Mouse (Mus musculus): ENCODE data around the gene Duox2. TPM values are rescaled to one million over a fixed set of nuclear protein-coding genes. Genes with fewer than 3 reads are reported as not detected.

Gene Duox2
- polyA plus RNA-seq, 1 experiment from 2014 or later, result 0.01 TPM

GRCm38 (mm10) chr2:122237891-122238470 lies 60.3 kb downstream of the Duox2 start:
- TF ChIP-seq CTCF (IDR thresholded peaks at IDR 0.05), result no peak
- DNase-seq (ENCODE audit: low read depth, low spot score) (no peak), ATAC-seq (peak; percentile 54)
- POLR2A ChIA-PET, result no interaction called here
- in situ Hi-C loops (cut with MboI; ENCODE audit: low pct_unique_long_range_greater_than_20kb), result no loop called here
- CTCF ChIA-PET, result interaction anchor here (1.4 kb wide), 1 partner anchor 14 kb away, joined by 3 read pairs; no protein-coding TSS in a partner anchor
- no peaks in the 10 kb centered on the region for H3K27me3 ChIP-seq

DNA sequence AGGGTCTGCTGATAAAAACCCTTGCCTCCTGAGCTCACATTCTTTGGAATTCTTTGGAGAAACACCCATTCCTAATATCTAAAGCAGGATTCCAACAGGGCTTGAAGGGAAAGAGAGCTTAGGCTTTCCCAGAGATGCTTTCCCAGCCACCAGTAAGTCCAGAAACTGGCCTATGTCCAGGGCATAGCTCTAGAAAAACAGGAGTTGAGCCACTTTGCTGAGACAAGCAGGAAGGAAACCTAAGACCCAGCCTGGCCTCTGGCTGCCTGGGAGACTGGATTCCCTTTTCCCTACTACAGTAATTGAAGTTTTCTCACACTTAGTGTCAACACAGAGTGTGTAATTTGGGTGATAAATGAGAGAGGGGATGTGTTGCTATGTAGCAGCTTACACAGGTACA lies 61.9 kb downstream of the Duox2 start:
- ChIA-PET POLR2A (no interaction called here), CTCF (interaction anchor here (0.8 kb wide), 1 partner anchor 69 kb away, joined by 3 read pairs; no protein-coding TSS in a partner anchor)
- DNase-seq (ENCODE audit: low read depth, low spot score), result no peak
- TF ChIP-seq CTCF (IDR thresholded peaks at IDR 0.05), result no peak
- in situ Hi-C loops (cut with MboI; ENCODE audit: low pct_unique_long_range_greater_than_20kb), result no loop called here
- no peaks in the 10 kb centered on the region for H3K27me3 ChIP-seq
- no peak for ATAC-seq

DNA sequence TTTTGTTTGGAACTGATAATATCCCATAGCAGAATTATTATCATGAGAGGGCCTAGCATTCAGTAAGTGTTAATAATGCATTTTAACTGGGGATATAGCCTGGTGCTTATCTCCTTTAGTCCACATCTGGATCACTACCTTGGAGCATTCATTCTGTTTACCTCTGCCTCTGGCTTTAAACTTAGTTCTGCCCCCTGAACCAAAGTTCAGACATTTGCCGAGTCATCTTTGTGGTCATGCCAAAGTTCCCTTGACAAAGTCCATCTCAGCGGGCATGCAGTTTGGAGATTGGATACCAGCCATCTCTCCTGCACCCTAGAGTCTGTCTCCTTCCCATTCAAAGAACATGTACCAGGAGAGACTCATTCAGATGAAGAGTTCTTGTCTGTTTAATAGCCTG lies 62.8 kb downstream of the Duox2 start:
- ChIA-PET POLR2A (no interaction called here), CTCF (interaction anchor here (0.6 kb wide), 1 partner anchor 40 kb away, joined by 3 read pairs; no protein-coding TSS in a partner anchor)
- in situ Hi-C loops (cut with MboI; ENCODE audit: low pct_unique_long_range_greater_than_20kb), result no loop called here
- no peak for TF ChIP-seq CTCF (IDR thresholded peaks at IDR 0.05)
- DNase-seq (ENCODE audit: low read depth, low spot score) (no peak), ATAC-seq (no peak)
- H3K27me3 ChIP-seq, result no peaks in the 10 kb centered on the region

GRCm38 (mm10) chr2:122234611-122235288 lies 63.5 kb downstream of the Duox2 start, which contains the start of gene Sord:
Sord (plus strand) TSS chr2:122234749.
- DNase-seq (ENCODE audit: low read depth, low spot score) (no peak), ATAC-seq (peak; percentile 69)
- ChIA-PET POLR2A (interaction anchor here (0.6 kb wide), 1 partner anchor 429 kb away, joined by 5 read pairs; no protein-coding TSS in a partner anchor), CTCF (interaction anchor here (0.6 to 1.1 kb wide), 2 partner anchors 39 to 40 kb away, joined by 3 to 4 read pairs; no protein-coding TSS in a partner anchor)
- no peaks in the 10 kb centered on the region for H3K27me3 ChIP-seq
- in situ Hi-C loops (cut with MboI; ENCODE audit: low pct_unique_long_range_greater_than_20kb), result no loop called here
- no peak for TF ChIP-seq CTCF (IDR thresholded peaks at IDR 0.05)

GRCm38 (mm10) chr2:122233759-122234557 lies 64.3 kb downstream of the Duox2 start:
- TF ChIP-seq CTCF (IDR thresholded peaks at IDR 0.05), result no peak
- in situ Hi-C loops (cut with MboI; ENCODE audit: low pct_unique_long_range_greater_than_20kb), result no loop called here
- peak; percentile 24 for ATAC-seq
- H3K27me3 ChIP-seq, result no peaks in the 10 kb centered on the region
- POLR2A ChIA-PET, result interaction anchor here (0.6 kb wide), 1 partner anchor 10 kb away, joined by 3 read pairs; no protein-coding TSS in a partner anchor
- CTCF ChIA-PET, result interaction anchor here (1.1 kb wide), 1 partner anchor 39 kb away, joined by 4 read pairs; no protein-coding TSS in a partner anchor
- no peak for DNase-seq (ENCODE audit: low read depth, low spot score)

- in situ Hi-C loops (cut with MboI; ENCODE audit: low pct_unique_long_range_greater_than_20kb), result no loop called here
- POLR2A ChIA-PET, result interaction anchor here (0.6 kb wide), 1 partner anchor 9 kb away, joined by 3 read pairs; no protein-coding TSS in a partner anchor
- ATAC-seq (no peak), DNase-seq (ENCODE audit: low read depth, low spot score) (no peak)
- no peak for TF ChIP-seq CTCF (IDR thresholded peaks at IDR 0.05)
- no peaks in the 10 kb centered on the region for H3K27me3 ChIP-seq
- CTCF ChIA-PET, result interaction anchor here (1.1 kb wide), 1 partner anchor 38 kb away, joined by 4 read pairs; no protein-coding TSS in a partner anchor
Observed at GRCm38 (mm10) chr2:122233341-122233740, 64.9 kb downstream of the Duox2 start.

DNA sequence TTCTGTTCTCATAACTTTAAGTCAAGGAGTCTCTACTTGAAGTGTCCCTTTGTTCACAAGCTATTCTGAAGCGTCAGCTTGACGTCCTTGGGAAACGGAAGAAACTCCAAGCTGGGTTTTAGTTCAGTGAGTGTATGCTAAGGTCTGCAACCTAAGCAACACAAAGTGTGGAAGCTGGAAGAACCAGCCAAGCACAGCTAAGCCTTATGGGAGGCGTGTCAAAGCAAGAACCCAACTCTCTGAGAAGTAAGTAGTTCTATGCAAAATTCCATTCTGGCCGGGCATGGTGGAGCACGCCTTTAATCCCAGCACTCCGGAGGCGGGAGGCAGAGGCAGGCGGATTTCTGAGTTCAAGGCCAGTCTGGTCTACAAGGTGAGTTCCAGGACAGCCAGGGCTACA lies 66.6 kb downstream of the Duox2 start:
- CTCF ChIA-PET, result interaction anchor here (1.0 to 1.7 kb wide), 2 partner anchors 36 to 72 kb away, joined by 3 to 4 read pairs; no protein-coding TSS in a partner anchor

GRCm38 (mm10) chr2:122230395-122230794 lies 67.9 kb downstream of the Duox2 start:
- POLR2A ChIA-PET, result no interaction called here
- in situ Hi-C loops (cut with MboI; ENCODE audit: low pct_unique_long_range_greater_than_20kb), result no loop called here
- ATAC-seq, result peak; percentile 44

More for the DNA sequence above, 66.6 kb downstream of the Duox2 start:
- TF ChIP-seq CTCF (IDR thresholded peaks at IDR 0.05), result no peak
- POLR2A ChIA-PET, result no interaction called here
- DNase-seq (ENCODE audit: low read depth, low spot score) (no peak), ATAC-seq (no peak)
- no peaks in the 10 kb centered on the region for H3K27me3 ChIP-seq
- in situ Hi-C loops (cut with MboI; ENCODE audit: low pct_unique_long_range_greater_than_20kb), result no loop called here

More at GRCm38 (mm10) chr2:122230395-122230794, 67.9 kb downstream of the Duox2 start:
- no peak for TF ChIP-seq CTCF (IDR thresholded peaks at IDR 0.05)
- no peaks in the 10 kb centered on the region for H3K27me3 ChIP-seq
- DNase-seq (ENCODE audit: low read depth, low spot score), result no peak
- CTCF ChIA-PET, result interaction anchor here (1.7 kb wide), 1 partner anchor 34 kb away, joined by 4 read pairs; no protein-coding TSS in a partner anchor

Other genes starting within 250 kb of the Duox2 start
- 17.0 TPM for gene Spg11, start 180.1 kb downstream of the Duox2 start, polyA plus RNA-seq (2021)
- 598 TPM for gene B2m, start 150.8 kb downstream of the Duox2 start, polyA plus RNA-seq (2021)
- 0.14 TPM for gene Trim69, start 137.7 kb downstream of the Duox2 start, polyA plus RNA-seq (2021)
- 0.05 TPM for gene Patl2, start 112.3 kb downstream of the Duox2 start, polyA plus RNA-seq (2021)
- not detected for gene Terb2, start 112.2 kb downstream of the Duox2 start, polyA plus RNA-seq (2021)
- 29.2 TPM for gene Sord, start 63.7 kb downstream of the Duox2 start, polyA plus RNA-seq (2021)
- gene Duoxa2, start 451 bp upstream of the Duox2 start, polyA plus RNA-seq (2021), result not detected
- gene Duoxa1, start 15.3 kb upstream of the Duox2 start, polyA plus RNA-seq (2021), result 0.05 TPM
- gene Duox1, start 17.2 kb upstream of the Duox2 start, polyA plus RNA-seq (2021), result 0.04 TPM
- 8.3 TPM for gene Shf, start 70.7 kb upstream of the Duox2 start, polyA plus RNA-seq (2021)
- gene Slc28a2, start 128.0 kb upstream of the Duox2 start, polyA plus RNA-seq (2021), result not detected
- not detected for gene Gm14085, start 186.5 kb upstream of the Duox2 start, polyA plus RNA-seq (2021)

Data from Patski (cell line).